Mouse (Mus musculus) retina, adult 2 months (tissue): ENCODE measurements around the gene Olfr1217.
"Not testable (repeated sequence)": the region's sequence is repeated elsewhere in the genome, so short reads cannot be mapped to it uniquely, and the experiment has no call there.

Experiments
- DNase-seq: peaks from one replicate; pipeline ENCODE4 v3.0.0-alpha.2; 2012; ENCODE audit warnings: low read depth, low spot score

Gene Olfr1217

DNA sequence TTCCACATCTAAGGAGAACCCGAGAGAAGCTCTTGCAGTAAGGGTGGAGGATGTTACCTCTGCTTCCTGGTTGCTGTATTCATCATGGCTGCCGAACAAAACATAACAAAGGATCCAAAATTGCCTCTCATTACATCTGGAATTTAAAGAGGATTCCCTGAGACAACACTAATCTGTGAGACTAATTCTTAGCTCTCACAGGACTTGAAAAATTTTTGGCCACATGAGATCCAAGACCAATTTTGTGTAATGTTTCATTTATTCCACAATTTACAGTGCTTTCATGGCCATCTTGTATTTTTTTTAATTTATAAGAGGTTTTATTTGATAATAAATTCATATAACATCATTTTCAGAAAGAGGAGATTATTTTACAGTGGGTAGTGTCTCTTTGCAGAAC, at the start of gene Olfr1217:
Olfr1217 (minus strand) TSS at position 101 of the 400 bp plus-strand sequence.
- DNase-seq: no peak

DNA sequence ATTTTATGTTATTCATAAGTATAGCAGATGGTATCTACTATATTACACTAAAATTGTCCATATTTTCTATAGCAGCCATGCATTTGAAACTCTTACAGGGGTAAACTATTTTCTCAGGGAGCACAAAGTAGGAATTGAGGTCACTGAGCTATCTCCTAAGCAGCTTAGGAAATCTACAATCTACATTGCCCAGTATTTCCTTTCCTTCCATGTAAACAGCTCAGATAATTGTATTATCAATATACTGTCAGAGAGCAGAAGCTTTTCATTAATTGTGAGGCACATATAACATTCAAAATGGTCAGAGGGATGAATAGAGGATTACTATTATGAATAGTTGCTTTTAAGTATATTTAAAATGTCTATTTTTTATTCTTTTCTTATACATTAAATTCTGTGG, 49.6 kb upstream of the Olfr1217 start:
- DNase-seq: no peak

DNA sequence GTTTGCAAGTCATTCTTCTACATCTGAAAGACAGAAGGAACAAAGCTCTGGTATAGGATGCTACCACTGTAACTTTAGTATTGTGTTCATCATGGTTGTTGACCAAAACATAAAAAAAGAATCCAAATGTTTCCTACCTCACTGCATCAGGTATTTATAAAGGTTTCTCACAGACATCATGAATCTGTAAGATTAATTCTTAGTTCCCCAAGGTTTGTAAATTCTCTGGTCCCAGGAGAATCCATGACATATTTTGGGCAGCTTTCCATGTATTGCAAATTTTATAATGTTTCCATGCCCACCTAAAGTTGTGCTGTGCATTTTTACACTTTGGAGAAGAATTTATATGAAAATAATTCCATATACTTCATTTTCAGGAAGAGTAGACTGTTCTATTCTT, 29.2 kb upstream of the Olfr1217 start, which contains the start of gene Olfr1218:
Olfr1218 (minus strand) TSS at position 101 of the 400 bp plus-strand sequence.
- no peak for DNase-seq

DNA sequence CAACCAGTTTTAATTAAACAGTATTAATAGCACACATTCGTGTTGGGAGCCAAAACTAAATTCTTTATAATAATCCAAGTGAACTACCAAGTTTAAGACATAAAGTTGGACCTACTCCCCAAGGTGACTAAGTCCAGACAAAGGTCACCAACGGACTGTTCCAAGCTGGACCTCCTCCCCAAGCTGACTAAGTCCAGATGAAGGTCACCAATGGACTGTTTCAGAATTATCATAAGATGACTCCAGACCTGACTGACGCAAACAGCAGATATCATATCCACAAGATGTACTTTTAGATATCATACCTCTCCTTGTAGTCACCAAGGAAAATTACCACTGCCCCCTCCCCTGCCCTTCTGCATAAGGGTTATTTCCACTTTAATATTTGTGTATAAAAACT, 10.4 kb downstream of the Olfr1217 start:
- DNase-seq: not testable (repeated sequence)

DNA sequence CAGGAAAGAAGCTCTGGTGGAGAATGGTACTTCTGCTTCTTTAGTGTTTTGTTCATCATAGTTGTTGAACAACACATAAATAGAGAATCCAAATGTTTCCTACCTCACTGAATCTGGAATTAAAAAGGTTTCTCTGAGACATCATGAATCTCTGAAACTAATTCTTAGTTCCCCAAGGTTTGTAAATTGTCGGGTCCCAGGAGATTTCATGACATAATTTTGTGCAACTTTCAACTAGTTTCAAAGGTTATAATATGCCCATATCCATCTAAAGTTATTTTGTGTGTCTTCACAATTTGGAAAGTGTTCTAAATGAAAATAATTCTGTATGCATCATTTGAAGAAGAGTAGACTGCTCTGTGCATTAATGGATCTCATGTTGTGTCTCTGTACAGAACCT, 13.6 kb downstream of the Olfr1217 start, which contains the start of gene Olfr1216:
Olfr1216 (minus strand) TSS at position 101 of the 400 bp plus-strand sequence.
- no peak for DNase-seq

DNA sequence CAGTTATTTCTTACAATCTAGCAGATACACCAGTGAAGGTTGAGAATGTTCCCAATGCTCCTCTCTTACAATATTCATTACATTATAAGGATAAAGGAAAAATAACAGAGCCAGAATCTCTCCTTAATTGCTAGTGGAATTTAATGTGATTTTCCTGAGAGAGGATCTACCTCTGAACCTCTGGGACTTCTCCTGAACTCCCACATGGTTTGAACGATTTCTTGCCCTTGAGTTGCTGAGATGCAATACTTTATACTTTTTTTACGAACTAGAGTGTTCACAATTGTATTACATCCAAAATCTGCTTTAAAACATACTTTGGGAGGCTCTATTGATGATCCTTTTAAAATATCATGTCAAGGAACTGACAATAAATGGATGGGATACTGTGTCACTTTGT, 25.0 kb downstream of the Olfr1217 start, which contains the start of gene Olfr1215:
Olfr1215 (minus strand) TSS at position 101 of the 400 bp plus-strand sequence.
- no peak for DNase-seq

DNA sequence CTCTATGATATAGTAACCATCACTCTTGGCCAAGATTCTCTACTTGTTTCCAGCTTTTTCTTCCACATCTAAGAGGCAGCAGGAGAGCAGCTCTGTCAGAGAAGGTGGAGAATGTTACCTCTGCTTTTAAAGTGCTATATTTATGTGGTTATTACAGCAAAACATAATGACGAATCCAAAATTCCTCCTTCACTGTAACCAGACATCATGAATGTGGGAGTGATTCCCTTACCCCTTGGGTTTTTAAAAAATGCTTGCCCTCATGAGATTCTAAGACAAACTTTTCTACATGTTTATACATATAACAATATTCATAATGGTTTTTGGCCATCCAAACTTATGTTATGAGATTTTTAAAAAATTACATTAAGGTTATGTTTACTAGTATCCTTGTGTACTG, 39.3 kb downstream of the Olfr1217 start, which contains the start of gene Olfr1214:
Olfr1214 (minus strand) TSS at position 101 of the 400 bp plus-strand sequence.
- no peak for DNase-seq

DNA sequence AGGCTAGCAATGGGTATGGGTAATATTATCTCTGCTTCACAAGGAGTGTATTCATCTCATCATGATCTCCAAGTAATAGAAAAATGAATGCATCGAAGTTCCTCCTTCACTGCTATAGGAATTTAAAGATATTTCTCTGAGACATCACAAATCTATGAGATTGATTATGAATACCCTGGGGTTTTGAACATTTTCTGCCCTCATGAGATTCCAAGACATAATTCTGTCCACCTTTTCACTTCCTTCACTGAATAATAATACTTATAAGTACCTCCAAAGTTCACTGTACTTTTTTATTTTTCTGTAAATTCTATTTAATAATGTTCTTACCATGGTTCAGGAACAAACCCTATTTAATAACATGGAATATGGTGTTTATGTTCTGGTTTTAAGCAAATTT, 51.7 kb downstream of the Olfr1217 start, which contains the start of gene Gm13762:
Gm13762 (minus strand) TSS at position 101 of the 400 bp plus-strand sequence.
- no peak for DNase-seq
